Comparison of ENCODE assay signal across 16 mouse cellular contexts in the genomic region with DNA sequence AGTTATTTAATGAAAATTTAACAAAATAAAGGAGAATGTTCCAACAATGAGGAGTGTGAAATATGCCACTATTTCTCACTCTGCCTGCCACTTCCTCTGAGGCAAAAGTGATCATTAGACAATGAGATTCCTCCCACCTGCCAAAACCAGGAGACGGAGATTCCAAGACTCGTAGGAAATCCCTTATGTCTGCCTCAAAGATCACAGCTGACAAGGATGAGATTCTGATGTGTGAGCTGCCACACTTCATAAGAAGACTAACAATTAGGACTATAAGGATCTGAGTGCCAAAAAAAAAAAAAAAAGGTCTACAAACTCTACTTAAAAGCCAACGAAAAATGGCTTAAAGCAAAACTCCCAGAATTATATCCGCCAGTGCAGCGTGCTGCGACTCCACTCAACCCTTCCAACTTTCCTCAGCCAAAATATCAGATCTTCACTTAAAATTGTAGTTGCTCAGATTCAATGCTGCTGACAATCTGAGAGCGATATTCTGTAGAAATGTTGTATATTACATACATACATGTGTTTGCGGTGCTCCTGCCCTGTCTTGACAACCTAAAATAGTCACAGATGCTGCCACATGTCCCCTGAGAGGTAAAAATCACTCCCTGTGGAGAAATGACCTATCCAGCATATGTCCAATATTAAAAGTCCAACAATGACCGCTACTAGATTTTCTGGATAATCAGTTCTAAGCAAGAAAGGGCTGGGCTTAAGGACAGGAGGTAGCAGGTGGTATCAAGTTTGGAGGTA.
DNase-seq lines count a peak whose midpoint lies in the region.
"Had no signal": no experiment of that assay in that cellular context is flagged by ENCODE, and none has a peak within 500 bp of the region (broad histone marks: within the 10 kb centered on the region; RNA-seq: fewer than 3 reads in every experiment).

No protein-coding gene starts in this region.

- peak; percentile 63 for DNase-seq in cerebellum, adult 11 months
- no peak for DNase-seq in cerebellum, adult 8-10 months
- peak; percentile 9 for DNase-seq in left cerebral cortex, postnatal 4 days
- DNase-seq in left cerebral cortex, postnatal 10 days (ENCODE audit: extremely low spot score in 1 of 2, low spot score in 2 of 2): no peak
- DNase-seq in cerebellum, adult 9-10 months: peak; percentile 92
- DNase-seq in cerebellum, postnatal 14 days: peak; percentile 61 to 82
- no peak for DNase-seq in ovary, adult 18-20 months (ENCODE audit: low spot score)
- no peak for DNase-seq in heart, postnatal 36 days
- DNase-seq: adrenal gland, adult 8-10 months; adrenal gland, postnatal 25 days; B cell, adult 2 months; gastrocnemius, postnatal 25 days; heart, adult 18-20 months; heart, postnatal 10 days; heart, postnatal 4 days; kidney, adult 2 months had no signal

- intact Hi-C loops in left cerebral cortex, postnatal 4 days (cut with DNase I): no loop called here
- intact Hi-C loops in left cerebral cortex, postnatal 10 days (cut with DNase I): no loop called here
- intact Hi-C loops in heart, postnatal 36 days (cut with DNase I): loop anchor here (5.0 to 10.0 kb wide), 2 partner anchors 247 to 295 kb away; a partner anchor contains a TSS

Comparison
In these comparisons a context has a peak if more than half of its experiments do, and no peak if none do; other contexts are left out.
1. DNase-seq: peak in cerebellum, adult 11 months (single experiment), left cerebral cortex, postnatal 4 days (single experiment), cerebellum, adult 9-10 months (single experiment) and cerebellum, postnatal 14 days (2 of 2); none in cerebellum, adult 8-10 months (single experiment), left cerebral cortex, postnatal 10 days (0 of 2), ovary, adult 18-20 months (single experiment) and heart, postnatal 36 days (0 of 2).